Mouse (Mus musculus) E14TG2a.4 (cell line): Measurements from ENCODE around the gene Gm20388.

Experiments
- CTCF ChIP-seq: conservative IDR thresholded peaks from 2 replicates; pipeline ENCODE4 v1.5.1; 2014; ENCODE audit warnings: low read length
- NANOG ChIP-seq: IDR thresholded peaks from 2 replicates; pipeline ENCODE4 v1.6.1; 2014; ENCODE audit warnings: borderline replicate concordance, low read length, mixed read lengths
- POU5F1 ChIP-seq: IDR thresholded peaks from 2 replicates; pipeline ENCODE4 v1.6.1; 2014; ENCODE audit warnings: low read length, borderline replicate concordance

GRCm38 (mm10) chr8:121393111-121393510 is 1482.5 kb downstream of the Gm20388 start:
- TF ChIP-seq CTCF (no peak; the same call in 1 of the 2 replicates), NANOG (no peak), POU5F1 (no peak)
